Mouse (Mus musculus) olfactory bulb, adult 2 months (tissue): ENCODE results near the gene Thsd4. TPM values are rescaled to one million over a fixed set of nuclear protein-coding genes. Genes with fewer than 3 reads are reported as not detected.

Experiments
- H3K27ac ChIP-seq: fragments of 200-500 bp; 2 replicates; pipeline ENCODE4 v1.5.1; 2012; ENCODE audit warnings: low read depth, low read length; ENCODE audit not compliant: insufficient read depth
- H3K4me1 ChIP-seq: fragments of 200-500 bp; 2 replicates; pipeline ENCODE4 v1.6.1; 2012; ENCODE audit warnings: low read length; ENCODE audit not compliant: control insufficient read depth, insufficient read depth
- H3K4me3 ChIP-seq: fragments of 200-500 bp; 2 replicates; pipeline ENCODE4 v1.5.1; 2012; ENCODE audit warnings: mild to moderate bottlenecking, low read depth, low read length, moderate library complexity; ENCODE audit not compliant: insufficient read depth
- CTCF ChIP-seq: fragments of 200-500 bp; IDR thresholded peaks from 2 replicates; pipeline ENCODE4 v1.5.1; 2012; ENCODE audit warnings: low read depth, mild to moderate bottlenecking, low read length, moderate library complexity; ENCODE audit not compliant: insufficient read depth
- POLR2A ChIP-seq: fragments of 200-500 bp; IDR thresholded peaks from 2 replicates; pipeline ENCODE4 v1.6.1; 2012; ENCODE audit warnings: mild to moderate bottlenecking, low read depth, low read length, moderate library complexity; ENCODE audit not compliant: insufficient read depth
- whole genome bisulfite sequencing: fragments of 180-500 bp; shearing (Covaris S2); methylation state at CpG from one replicate; pipeline ENCODE4 v1.1.7; 2018; 5-methylcytosine and 5-hydroxymethylcytosine counted together
- polyA plus RNA-seq: library from polyadenylated mRNA; stranded (reverse); fragments of >200 nt; gene quantifications from 2 replicates; pipeline ENCODE4 v1.2.4, GENCODE M21; 2012; ENCODE audit warnings: low replicate concordance; ENCODE audit not compliant: missing spikeins, insufficient read depth, insufficient read length

The Thsd4 gene
- polyA plus RNA-seq, 1 experiment: not detected

DNA sequence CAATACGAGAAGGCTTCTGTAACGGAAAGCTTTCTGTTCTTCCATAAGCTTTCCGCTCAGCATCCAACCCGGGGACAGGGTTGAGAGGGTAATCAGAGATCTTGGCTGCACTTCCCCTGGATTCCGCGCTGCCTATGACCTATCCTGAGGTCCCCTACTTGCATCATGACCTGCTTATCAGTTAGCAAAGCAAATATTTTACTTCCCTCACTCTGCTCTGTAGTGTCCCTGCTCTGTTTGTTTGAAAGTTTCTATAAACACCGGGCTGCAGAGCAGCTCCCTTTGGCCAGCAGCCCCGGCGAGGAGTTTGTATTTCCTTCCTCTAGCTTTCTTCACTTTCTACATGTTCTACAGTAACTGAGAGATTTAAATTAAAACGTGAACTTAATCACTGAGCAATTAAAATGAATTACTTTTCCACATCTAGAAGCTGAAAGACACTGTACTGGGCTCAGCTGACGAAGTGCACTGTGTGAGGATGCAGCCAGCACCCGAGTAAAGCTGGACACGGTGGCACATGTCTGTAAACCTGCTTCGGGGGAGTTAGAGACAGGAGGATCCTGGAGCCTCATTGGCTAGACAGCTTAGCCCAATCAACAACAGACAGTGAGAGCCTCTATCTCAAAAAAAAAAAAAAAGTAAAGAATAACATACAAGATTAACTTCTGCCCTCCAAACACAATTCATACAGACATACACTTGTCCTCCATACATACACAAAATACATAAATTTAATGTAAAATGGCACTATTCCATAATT, 43.7 kb downstream of the Thsd4 start:
- Histone ChIP-seq H3K4me1 (no peaks in the 10 kb centered on the region), H3K27ac (no peak overlapping the region), H3K4me3 (no peak overlapping the region)
- TF ChIP-seq CTCF (no peak), POLR2A (no peak)
- 68% methylated on average over 14 of the region's 14 CpGs for WGBS

DNA sequence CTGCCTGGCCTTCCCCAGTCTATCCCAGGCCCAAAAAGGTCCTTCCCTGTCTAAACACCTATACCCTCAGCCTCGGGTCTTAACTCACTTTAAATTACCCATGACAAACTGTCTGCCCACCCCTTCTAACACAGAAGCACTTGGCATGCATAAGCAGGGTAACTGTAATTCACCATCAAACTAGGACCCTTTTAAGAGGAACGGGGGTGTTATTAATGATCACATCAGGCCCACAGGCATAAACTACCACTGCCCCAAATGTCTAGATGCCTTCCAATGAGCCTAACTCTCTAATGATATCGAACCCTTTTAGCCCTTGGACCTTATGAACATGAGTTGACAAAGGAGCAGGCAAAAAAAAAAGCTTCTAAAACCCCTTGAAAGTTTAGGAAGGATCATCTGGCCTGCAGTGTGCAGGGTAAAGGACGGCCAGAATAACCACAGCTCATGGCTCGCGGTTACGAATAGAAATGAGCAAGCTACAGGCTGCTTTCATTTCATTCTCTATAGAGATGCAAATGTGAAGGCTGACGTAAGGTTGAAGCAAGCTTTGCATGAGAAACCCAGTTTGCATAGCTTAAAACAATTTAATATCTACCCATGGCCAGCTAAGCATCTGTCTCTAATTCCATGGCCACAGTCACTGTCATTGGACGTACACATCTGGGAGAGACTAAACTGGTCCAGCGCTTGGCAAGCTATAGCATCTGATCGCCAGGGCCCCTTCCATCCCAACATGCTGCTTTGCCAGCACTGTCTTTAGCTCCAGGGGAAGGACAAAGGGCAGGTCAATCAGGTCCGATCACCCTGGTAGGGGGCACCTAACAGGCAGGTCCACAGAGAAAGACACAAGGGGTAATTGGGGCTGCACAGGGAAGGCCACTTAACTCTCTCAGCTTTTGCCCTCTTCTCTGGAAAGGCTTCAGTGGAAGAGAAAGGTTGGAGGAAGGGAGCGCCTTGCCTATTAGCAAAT, 61.5 kb downstream of the Thsd4 start:
- TF ChIP-seq CTCF: no peak
- peaks cover 19% of the 10 kb centered on the region for H3K4me1 ChIP-seq

GRCm38 (mm10) chr9:60458468-60458962, 63.3 kb downstream of the Thsd4 start:
- Histone ChIP-seq H3K4me3 (peak overlapping the region; percentile 24), H3K4me1 (peaks cover 19% of the 10 kb centered on the region), H3K27ac (peak overlapping the region; percentile 73)
- WGBS: 10% methylated on average over 14 of the region's 14 CpGs
- no peak for TF ChIP-seq CTCF
- no peak for TF ChIP-seq POLR2A

More for the DNA sequence above, 61.5 kb downstream of the Thsd4 start:
- H3K4me3 ChIP-seq: no peak overlapping the region
- 71% methylated on average over 13 of the region's 13 CpGs for WGBS
- H3K27ac ChIP-seq: no peak overlapping the region

GRCm38 (mm10) chr9:60457359-60458210, 64.3 kb downstream of the Thsd4 start:
- peak overlapping the region; percentile 73 for H3K27ac ChIP-seq
- TF ChIP-seq CTCF (no peak), POLR2A (no peak)
- H3K4me1 ChIP-seq: peaks cover 19% of the 10 kb centered on the region
- WGBS: 12% methylated on average over 18 of the region's 18 CpGs
- peak overlapping the region; percentile 15 for H3K4me3 ChIP-seq

DNA sequence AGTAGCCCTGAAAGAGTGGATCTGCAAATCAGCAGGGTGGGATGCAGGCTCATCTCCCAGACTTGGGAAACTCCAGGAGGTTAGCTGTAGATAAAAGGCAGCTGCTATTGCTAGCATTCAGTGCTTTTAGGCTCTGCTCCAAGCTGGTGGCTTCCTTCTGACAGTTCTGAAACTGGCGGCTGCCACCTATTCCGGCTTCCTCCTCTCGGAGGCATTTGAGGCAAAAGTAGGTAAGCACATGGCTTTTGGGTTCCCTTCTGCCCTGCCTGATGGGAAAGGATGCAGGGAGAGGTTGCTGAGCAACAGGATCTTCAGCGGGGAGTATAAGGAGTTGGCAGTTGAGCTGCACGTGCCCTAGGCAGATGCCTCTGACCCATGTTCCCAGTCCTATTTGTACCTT, 65.2 kb downstream of the Thsd4 start:
- TF ChIP-seq CTCF (no peak), POLR2A (no peak)
- no peak overlapping the region for H3K4me3 ChIP-seq
- WGBS: 27% methylated on average over 5 of the region's 5 CpGs
- H3K4me1 ChIP-seq: peaks cover 19% of the 10 kb centered on the region
- peak overlapping the region; percentile 55; the same call in 1 of the 2 replicates for H3K27ac ChIP-seq

GRCm38 (mm10) chr9:60454406-60455076, 67.3 kb downstream of the Thsd4 start:
- peaks cover 19% of the 10 kb centered on the region for H3K4me1 ChIP-seq
- WGBS: 83% methylated on average over 13 of the region's 13 CpGs
- no peak for TF ChIP-seq CTCF
- TF ChIP-seq POLR2A: no peak
- no peak overlapping the region for H3K27ac ChIP-seq
- no peak overlapping the region for H3K4me3 ChIP-seq

GRCm38 (mm10) chr9:60449498-60449897, 72.3 kb downstream of the Thsd4 start:
- no peaks in the 10 kb centered on the region; the same call in 1 of the 2 replicates for H3K4me1 ChIP-seq
- TF ChIP-seq POLR2A: no peak
- no peak for TF ChIP-seq CTCF
- no peak overlapping the region for H3K4me3 ChIP-seq
- H3K27ac ChIP-seq: no peak overlapping the region
- 95% methylated on average over 3 of the region's 3 CpGs for WGBS

GRCm38 (mm10) chr9:60445821-60446220, 76.0 kb downstream of the Thsd4 start:
- Histone ChIP-seq H3K4me1 (no peaks in the 10 kb centered on the region; the same call in 1 of the 2 replicates), H3K27ac (no peak overlapping the region), H3K4me3 (no peak overlapping the region)
- TF ChIP-seq POLR2A: no peak
- no peak for TF ChIP-seq CTCF
- 44% methylated on average over 4 of the region's 4 CpGs for WGBS
